Mouse (Mus musculus): ENCODE data around the gene Xrra1. TPM values are rescaled to one million over a fixed set of nuclear protein-coding genes. Genes with fewer than 3 reads are reported as not detected.

Xrra1 gene
- polyA plus RNA-seq, 1 experiment from 2014 or later = 0.23 TPM

- H3K9me3 ChIP-seq (replicated peaks; ENCODE audit: control insufficient read depth, low read length) = no peaks in the 10 kb centered on the region
- H3K4me2 ChIP-seq = no peak overlapping the region
- ATAC-seq (replicated peaks; ENCODE audit: insufficient number of reproducible peaks, low FRiP score, low TSS enrichment) = no peak
- 0% methylated on average over 3 of the region's 3 CpGs for WGBS (ENCODE audit: insufficient replicate concordance)
- no peak overlapping the region for H3K9ac ChIP-seq (ENCODE audit: low read depth, low read length)
- peak overlapping the region; percentile 35; the same call in 1 of the 2 replicates for H3K27ac ChIP-seq (ENCODE audit: low read depth, low read length)
- H3K4me1 ChIP-seq (ENCODE audit: control insufficient read depth, insufficient read depth, low read length) = peaks cover 4% of the 10 kb centered on the region
- no peaks in the 10 kb centered on the region; the same call in 1 of the 2 replicates for H3K27me3 ChIP-seq (ENCODE audit: control insufficient read depth, insufficient read depth, low read length)
- no peak overlapping the region for H3K4me3 ChIP-seq (ENCODE audit: low read depth, low read length)
- H3K36me3 ChIP-seq (ENCODE audit: control insufficient read depth, insufficient read depth, low read length) = no peaks in the 10 kb centered on the region
Observed at GRCm38 (mm10) chr7:99876345-99876744, 17.4 kb downstream of the Xrra1 start.

GRCm38 (mm10) chr7:99878254-99878653 is 19.3 kb downstream of the Xrra1 start:
- ATAC-seq (replicated peaks; ENCODE audit: insufficient number of reproducible peaks, low FRiP score, low TSS enrichment) = no peak

GRCm38 (mm10) chr7:99887230-99887735 is 28.4 kb downstream of the Xrra1 start:
- no peak overlapping the region for H3K9ac ChIP-seq (ENCODE audit: low read depth, low read length)
- no peak overlapping the region for H3K27ac ChIP-seq (ENCODE audit: low read depth, low read length)
- no peaks in the 10 kb centered on the region for H3K27me3 ChIP-seq (ENCODE audit: control insufficient read depth, insufficient read depth, low read length)
- 0 out of 2 replicates have a peak, but pooled peaks cover 3% of the 10 kb centered on the region for H3K4me1 ChIP-seq (ENCODE audit: control insufficient read depth, insufficient read depth, low read length)
- no peaks in the 10 kb centered on the region for H3K36me3 ChIP-seq (ENCODE audit: control insufficient read depth, insufficient read depth, low read length)
- H3K9me3 ChIP-seq (replicated peaks; ENCODE audit: control insufficient read depth, low read length) = no peaks in the 10 kb centered on the region
- no peak for ATAC-seq (replicated peaks; ENCODE audit: insufficient number of reproducible peaks, low FRiP score, low TSS enrichment)
- H3K4me3 ChIP-seq (ENCODE audit: low read depth, low read length) = no peak overlapping the region
- WGBS (ENCODE audit: insufficient replicate concordance) = 77% methylated on average over 2 of the region's 2 CpGs
- no peak overlapping the region for H3K4me2 ChIP-seq

More at GRCm38 (mm10) chr7:99878254-99878653, 19.3 kb downstream of the Xrra1 start:
- no peak overlapping the region for H3K4me2 ChIP-seq
- H3K9ac ChIP-seq (ENCODE audit: low read depth, low read length) = no peak overlapping the region
- no peaks in the 10 kb centered on the region for H3K36me3 ChIP-seq (ENCODE audit: control insufficient read depth, insufficient read depth, low read length)
- H3K9me3 ChIP-seq (replicated peaks; ENCODE audit: control insufficient read depth, low read length) = no peaks in the 10 kb centered on the region
- H3K27ac ChIP-seq (ENCODE audit: low read depth, low read length) = no peak overlapping the region
- H3K27me3 ChIP-seq (ENCODE audit: control insufficient read depth, insufficient read depth, low read length) = no peaks in the 10 kb centered on the region; the same call in 1 of the 2 replicates
- no peak overlapping the region for H3K4me3 ChIP-seq (ENCODE audit: low read depth, low read length)
- peaks cover 4% of the 10 kb centered on the region for H3K4me1 ChIP-seq (ENCODE audit: control insufficient read depth, insufficient read depth, low read length)
- 57% methylated on average over 2 of the region's 2 CpGs for WGBS (ENCODE audit: insufficient replicate concordance)

- Histone ChIP-seq H3K27ac (ENCODE audit: low read depth, low read length) (no peak overlapping the region), H3K9ac (ENCODE audit: low read depth, low read length) (no peak overlapping the region), H3K4me3 (ENCODE audit: low read depth, low read length) (no peak overlapping the region), H3K27me3 (ENCODE audit: control insufficient read depth, insufficient read depth, low read length) (no peaks in the 10 kb centered on the region), H3K4me2 (no peak overlapping the region), H3K36me3 (ENCODE audit: control insufficient read depth, insufficient read depth, low read length) (no peaks in the 10 kb centered on the region), H3K4me1 (ENCODE audit: control insufficient read depth, insufficient read depth, low read length) (0 out of 2 replicates have a peak, but pooled peaks cover 3% of the 10 kb centered on the region), H3K9me3 (replicated peaks; ENCODE audit: control insufficient read depth, low read length) (no peaks in the 10 kb centered on the region)
- no peak for ATAC-seq (replicated peaks; ENCODE audit: insufficient number of reproducible peaks, low FRiP score, low TSS enrichment)
Observed at GRCm38 (mm10) chr7:99887743-99888142, 28.8 kb downstream of the Xrra1 start.

- Histone ChIP-seq H3K4me3 (ENCODE audit: low read depth, low read length) (no peak overlapping the region), H3K27ac (ENCODE audit: low read depth, low read length) (no peak overlapping the region), H3K36me3 (ENCODE audit: control insufficient read depth, insufficient read depth, low read length) (no peaks in the 10 kb centered on the region), H3K4me2 (no peak overlapping the region), H3K4me1 (ENCODE audit: control insufficient read depth, insufficient read depth, low read length) (0 out of 2 replicates have a peak, but pooled peaks cover 3% of the 10 kb centered on the region), H3K27me3 (ENCODE audit: control insufficient read depth, insufficient read depth, low read length) (no peaks in the 10 kb centered on the region), H3K9me3 (replicated peaks; ENCODE audit: control insufficient read depth, low read length) (no peaks in the 10 kb centered on the region), H3K9ac (ENCODE audit: low read depth, low read length) (no peak overlapping the region)
- ATAC-seq (replicated peaks; ENCODE audit: insufficient number of reproducible peaks, low FRiP score, low TSS enrichment) = no peak
- 39% methylated on average over 10 of the region's 10 CpGs for WGBS (ENCODE audit: insufficient replicate concordance)
Observed at GRCm38 (mm10) chr7:99889175-99889880, 30.4 kb downstream of the Xrra1 start.

- 0 out of 2 replicates have a peak, but pooled peaks cover 3% of the 10 kb centered on the region for H3K4me1 ChIP-seq (ENCODE audit: control insufficient read depth, insufficient read depth, low read length)
- no peak overlapping the region for H3K27ac ChIP-seq (ENCODE audit: low read depth, low read length)
- no peaks in the 10 kb centered on the region for H3K27me3 ChIP-seq (ENCODE audit: control insufficient read depth, insufficient read depth, low read length)
Observed at GRCm38 (mm10) chr7:99890168-99890755, 31.3 kb downstream of the Xrra1 start.

GRCm38 (mm10) chr7:99891471-99891870 is 32.6 kb downstream of the Xrra1 start:
- Histone ChIP-seq H3K9me3 (replicated peaks; ENCODE audit: control insufficient read depth, low read length) (no peaks in the 10 kb centered on the region), H3K9ac (ENCODE audit: low read depth, low read length) (no peak overlapping the region), H3K4me1 (ENCODE audit: control insufficient read depth, insufficient read depth, low read length) (0 out of 2 replicates have a peak, but pooled peaks cover 3% of the 10 kb centered on the region), H3K4me2 (no peak overlapping the region), H3K27me3 (ENCODE audit: control insufficient read depth, insufficient read depth, low read length) (no peaks in the 10 kb centered on the region), H3K4me3 (ENCODE audit: low read depth, low read length) (no peak overlapping the region), H3K27ac (ENCODE audit: low read depth, low read length) (no peak overlapping the region), H3K36me3 (ENCODE audit: control insufficient read depth, insufficient read depth, low read length) (no peaks in the 10 kb centered on the region)
- 52% methylated on average over 3 of the region's 3 CpGs for WGBS (ENCODE audit: insufficient replicate concordance)
- no peak for ATAC-seq (replicated peaks; ENCODE audit: insufficient number of reproducible peaks, low FRiP score, low TSS enrichment)

More at GRCm38 (mm10) chr7:99890168-99890755, 31.3 kb downstream of the Xrra1 start:
- WGBS (ENCODE audit: insufficient replicate concordance) = 76% methylated on average over 3 of the region's 3 CpGs
- Histone ChIP-seq H3K4me2 (no peak overlapping the region), H3K4me3 (ENCODE audit: low read depth, low read length) (no peak overlapping the region), H3K9me3 (replicated peaks; ENCODE audit: control insufficient read depth, low read length) (no peaks in the 10 kb centered on the region), H3K9ac (ENCODE audit: low read depth, low read length) (no peak overlapping the region), H3K36me3 (ENCODE audit: control insufficient read depth, insufficient read depth, low read length) (no peaks in the 10 kb centered on the region)
- ATAC-seq (replicated peaks; ENCODE audit: insufficient number of reproducible peaks, low FRiP score, low TSS enrichment) = no peak

- Histone ChIP-seq H3K9me3 (replicated peaks; ENCODE audit: control insufficient read depth, low read length) (no peaks in the 10 kb centered on the region), H3K36me3 (ENCODE audit: control insufficient read depth, insufficient read depth, low read length) (no peaks in the 10 kb centered on the region), H3K27me3 (ENCODE audit: control insufficient read depth, insufficient read depth, low read length) (no peaks in the 10 kb centered on the region), H3K4me3 (ENCODE audit: low read depth, low read length) (no peak overlapping the region), H3K9ac (ENCODE audit: low read depth, low read length) (no peak overlapping the region), H3K27ac (ENCODE audit: low read depth, low read length) (no peak overlapping the region), H3K4me1 (ENCODE audit: control insufficient read depth, insufficient read depth, low read length) (0 out of 2 replicates have a peak, but pooled peaks cover 3% of the 10 kb centered on the region), H3K4me2 (no peak overlapping the region)
- ATAC-seq (replicated peaks; ENCODE audit: insufficient number of reproducible peaks, low FRiP score, low TSS enrichment) = no peak
- WGBS (ENCODE audit: insufficient replicate concordance) = 78% methylated on average over 2 of the region's 2 CpGs
Observed at GRCm38 (mm10) chr7:99892351-99892750, 33.4 kb downstream of the Xrra1 start.

Data from heart, embryonic 11.5 days (tissue).